Mouse (Mus musculus): ENCODE measurements at regions not wholly inside any gene's neighbourhood (a gene's known extent, or its start where the extent isn't known, plus 50 kb on each side); places are given as distances from the start of the nearest gene placed in this dataset.
A peak's percentile ranks its signal among the peaks of the same experiment; 100 is the strongest.

DNA sequence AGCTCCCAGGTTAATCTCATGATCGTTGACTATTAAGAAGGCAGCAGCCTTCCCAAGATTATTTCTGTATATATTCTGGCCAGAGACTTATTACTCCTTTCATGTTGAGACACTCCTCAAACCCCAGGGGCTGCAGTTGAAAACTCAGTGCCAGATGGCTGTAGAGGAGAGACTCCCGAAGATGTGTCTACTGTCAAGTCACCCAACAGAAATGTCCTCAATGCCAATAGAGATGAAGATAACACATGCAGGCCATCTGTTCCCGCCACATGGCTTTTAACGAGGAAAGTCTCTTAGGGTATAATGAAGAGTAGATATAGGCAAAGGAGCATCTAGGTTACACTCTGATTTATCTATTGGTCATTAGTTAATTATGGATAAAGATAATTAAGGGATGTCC is 103.3 kb upstream of the Tle4 start:
- H3K9ac ChIP-seq (ENCODE audit: low read depth, low read length): no peak overlapping the region
- no peak overlapping the region for H3K4me2 ChIP-seq (replicated peaks; ENCODE audit: low read depth)
- 87% methylated on average over 4 of the region's 4 CpGs for WGBS

DNA sequence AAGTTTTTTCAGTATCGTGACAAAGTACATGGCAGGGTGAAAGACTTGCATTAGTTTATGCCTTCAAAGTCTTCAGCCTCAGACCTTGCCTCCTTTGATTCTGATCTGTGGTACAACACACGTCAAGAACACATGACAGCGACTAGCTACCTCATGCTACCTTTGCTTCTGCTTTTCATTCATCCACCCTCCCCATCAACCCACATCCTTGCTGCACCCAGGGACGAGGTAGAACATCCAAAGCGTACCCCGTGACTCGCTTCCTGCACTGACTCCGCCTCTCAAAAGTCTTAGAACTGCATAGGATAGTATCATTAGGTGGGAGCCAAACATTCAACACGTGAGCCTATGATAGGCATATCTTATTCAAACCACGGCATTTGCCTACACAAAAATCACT is 97.5 kb upstream of the Tle4 start:
- ATAC-seq: no peak
- 92% methylated on average over 10 of the region's 10 CpGs for WGBS
- no peaks in the 10 kb centered on the region for H3K4me1 ChIP-seq (replicated peaks; ENCODE audit: control insufficient read depth, insufficient read depth, low read length)

More for the DNA sequence above, 103.3 kb upstream of the Tle4 start:
- Histone ChIP-seq H3K4me1 (replicated peaks; ENCODE audit: control insufficient read depth, insufficient read depth, low read length) (no peaks in the 10 kb centered on the region), H3K9me3 (ENCODE audit: control insufficient read depth) (no peaks in the 10 kb centered on the region), H3K4me3 (ENCODE audit: low read depth, low read length) (no peak overlapping the region), H3K36me3 (ENCODE audit: control insufficient read depth, insufficient read depth) (no peaks in the 10 kb centered on the region), H3K27me3 (replicated peaks; ENCODE audit: control insufficient read depth, insufficient read depth, low read length) (no peaks in the 10 kb centered on the region), H3K27ac (ENCODE audit: low read depth, low read length) (no peak overlapping the region)
- no peak for TF ChIP-seq CTCF (IDR thresholded peaks at IDR 0.05; ENCODE audit: low read depth)
- no peak for ATAC-seq

DNA sequence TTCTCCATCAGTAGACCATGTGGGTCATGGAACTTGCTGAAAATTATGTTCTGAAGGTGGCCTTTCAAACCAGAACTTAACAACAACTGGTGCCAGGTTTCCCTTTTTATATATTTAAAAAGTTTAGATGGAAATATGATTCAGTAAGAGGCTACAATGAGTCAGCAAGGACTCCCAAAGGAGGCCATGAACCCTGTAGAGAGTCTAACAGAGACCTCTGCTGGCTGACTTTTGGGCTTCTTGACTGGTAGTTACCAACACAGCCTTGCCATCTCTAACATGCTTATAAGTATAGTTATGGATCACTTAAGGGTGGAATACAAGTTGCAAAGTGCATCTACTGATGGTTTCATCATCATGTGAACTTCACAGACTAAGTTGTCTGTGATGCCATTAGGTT is 94.3 kb upstream of the Tle4 start:
- H3K27ac ChIP-seq (ENCODE audit: low read depth, low read length): no peak overlapping the region
- H3K4me1 ChIP-seq (replicated peaks; ENCODE audit: control insufficient read depth, insufficient read depth, low read length): no peaks in the 10 kb centered on the region
- ATAC-seq: no peak
- TF ChIP-seq CTCF (IDR thresholded peaks at IDR 0.05; ENCODE audit: low read depth): peak; percentile 55
- no peaks in the 10 kb centered on the region for H3K36me3 ChIP-seq (ENCODE audit: control insufficient read depth, insufficient read depth)
- no peak overlapping the region for H3K4me3 ChIP-seq (ENCODE audit: low read depth, low read length)
- H3K4me2 ChIP-seq (replicated peaks; ENCODE audit: low read depth): no peak overlapping the region
- H3K9ac ChIP-seq (ENCODE audit: low read depth, low read length): no peak overlapping the region
- H3K27me3 ChIP-seq (replicated peaks; ENCODE audit: control insufficient read depth, insufficient read depth, low read length): no peaks in the 10 kb centered on the region
- no peaks in the 10 kb centered on the region for H3K9me3 ChIP-seq (ENCODE audit: control insufficient read depth)

More for the DNA sequence above, 97.5 kb upstream of the Tle4 start:
- Histone ChIP-seq H3K27me3 (replicated peaks; ENCODE audit: control insufficient read depth, insufficient read depth, low read length) (no peaks in the 10 kb centered on the region), H3K4me3 (ENCODE audit: low read depth, low read length) (no peak overlapping the region), H3K9ac (ENCODE audit: low read depth, low read length) (no peak overlapping the region), H3K9me3 (ENCODE audit: control insufficient read depth) (no peaks in the 10 kb centered on the region), H3K36me3 (ENCODE audit: control insufficient read depth, insufficient read depth) (no peaks in the 10 kb centered on the region), H3K27ac (ENCODE audit: low read depth, low read length) (no peak overlapping the region), H3K4me2 (replicated peaks; ENCODE audit: low read depth) (no peak overlapping the region)
- TF ChIP-seq CTCF (IDR thresholded peaks at IDR 0.05; ENCODE audit: low read depth): no peak

DNA sequence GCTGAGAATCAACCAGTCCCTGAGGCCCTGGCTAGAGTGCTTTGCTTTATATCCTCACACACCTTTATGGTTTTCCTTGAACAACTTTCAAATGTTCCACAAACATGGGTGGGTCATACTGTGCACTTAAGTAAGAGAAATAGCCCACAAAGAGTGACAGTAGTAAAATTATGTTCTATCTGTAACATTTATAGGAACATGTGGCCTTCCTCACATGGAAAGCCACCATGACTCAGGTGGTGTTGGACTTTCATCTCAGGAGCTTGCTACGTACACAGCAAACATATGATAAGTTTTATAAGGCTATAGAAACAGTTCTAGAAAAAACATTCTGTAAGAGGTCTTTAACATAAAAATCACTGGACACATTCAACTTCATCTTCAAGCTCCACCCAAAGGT is 87.8 kb upstream of the Tle4 start:
- Histone ChIP-seq H3K9ac (ENCODE audit: low read depth, low read length) (no peak overlapping the region), H3K9me3 (ENCODE audit: control insufficient read depth) (no peaks in the 10 kb centered on the region), H3K4me3 (ENCODE audit: low read depth, low read length) (no peak overlapping the region), H3K36me3 (ENCODE audit: control insufficient read depth, insufficient read depth) (no peaks in the 10 kb centered on the region), H3K4me1 (replicated peaks; ENCODE audit: control insufficient read depth, insufficient read depth, low read length) (no peaks in the 10 kb centered on the region), H3K27me3 (replicated peaks; ENCODE audit: control insufficient read depth, insufficient read depth, low read length) (no peaks in the 10 kb centered on the region), H3K4me2 (replicated peaks; ENCODE audit: low read depth) (no peak overlapping the region), H3K27ac (ENCODE audit: low read depth, low read length) (0 out of 2 replicates have a peak overlapping the region, but pooled peaks have one; percentile 10)
- no peak for TF ChIP-seq CTCF (IDR thresholded peaks at IDR 0.05; ENCODE audit: low read depth)
- peak; percentile 84 for ATAC-seq
- whole genome bisulfite sequencing: 48% methylated on average over 1 of the region's 1 CpGs

DNA sequence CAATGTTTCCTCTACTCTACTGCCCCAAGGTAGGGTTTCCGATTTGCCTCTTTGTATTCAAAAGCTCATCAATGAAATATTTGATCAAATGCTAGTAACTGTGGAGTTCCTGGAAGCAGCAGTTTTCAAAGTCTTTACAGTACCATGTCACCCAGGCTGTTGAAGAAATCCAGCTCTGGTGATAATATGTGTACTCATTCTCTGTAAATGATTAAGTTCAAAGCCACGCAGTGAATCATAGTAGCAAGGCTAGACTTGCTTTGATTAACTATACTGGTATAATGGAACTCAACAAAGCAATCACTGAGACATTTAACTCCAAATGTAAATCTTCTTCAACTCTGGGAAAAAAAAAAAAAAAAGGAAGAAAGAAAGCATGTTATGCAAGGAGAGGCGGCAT is 86.8 kb upstream of the Tle4 start:
- peak; percentile 59; the same call in 1 of the 2 replicates for ATAC-seq
- no peaks in the 10 kb centered on the region for H3K36me3 ChIP-seq (ENCODE audit: control insufficient read depth, insufficient read depth)
- H3K9ac ChIP-seq (ENCODE audit: low read depth, low read length): no peak overlapping the region
- no peak overlapping the region for H3K4me2 ChIP-seq (replicated peaks; ENCODE audit: low read depth)
- TF ChIP-seq CTCF (IDR thresholded peaks at IDR 0.05; ENCODE audit: low read depth): no peak
- H3K4me3 ChIP-seq (ENCODE audit: low read depth, low read length): no peak overlapping the region
- H3K27ac ChIP-seq (ENCODE audit: low read depth, low read length): no peak overlapping the region
- H3K4me1 ChIP-seq (replicated peaks; ENCODE audit: control insufficient read depth, insufficient read depth, low read length): no peaks in the 10 kb centered on the region
- no peaks in the 10 kb centered on the region for H3K27me3 ChIP-seq (replicated peaks; ENCODE audit: control insufficient read depth, insufficient read depth, low read length)
- no peaks in the 10 kb centered on the region for H3K9me3 ChIP-seq (ENCODE audit: control insufficient read depth)
- WGBS: 57% methylated on average over 3 of the region's 3 CpGs

DNA sequence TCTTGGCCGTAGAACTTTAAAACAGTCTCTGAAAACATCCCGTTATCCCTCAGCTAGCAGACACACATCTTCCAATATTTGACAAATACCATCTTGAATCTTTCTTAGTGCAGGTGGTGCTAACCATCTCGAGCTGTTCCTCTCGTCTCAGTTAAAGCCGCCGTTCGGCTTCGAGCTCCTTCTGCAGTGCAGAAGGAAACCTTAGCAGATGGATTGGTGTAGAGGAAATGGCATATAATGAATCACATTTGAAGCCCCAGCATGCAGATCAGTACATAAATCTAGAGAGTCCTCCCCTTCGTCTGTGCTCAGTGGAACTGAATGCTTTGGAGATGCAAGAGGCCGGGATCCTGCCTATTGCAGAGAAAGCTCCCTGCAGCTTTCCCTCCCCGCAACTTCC is 83.5 kb upstream of the Tle4 start:
- no peaks in the 10 kb centered on the region for H3K36me3 ChIP-seq (ENCODE audit: control insufficient read depth, insufficient read depth)
- no peaks in the 10 kb centered on the region for H3K4me1 ChIP-seq (replicated peaks; ENCODE audit: control insufficient read depth, insufficient read depth, low read length)
- no peak for ATAC-seq
- no peak overlapping the region for H3K4me3 ChIP-seq (ENCODE audit: low read depth, low read length)
- TF ChIP-seq CTCF (IDR thresholded peaks at IDR 0.05; ENCODE audit: low read depth): no peak
- no peak overlapping the region for H3K27ac ChIP-seq (ENCODE audit: low read depth, low read length)
- H3K9me3 ChIP-seq (ENCODE audit: control insufficient read depth): no peaks in the 10 kb centered on the region
- no peaks in the 10 kb centered on the region for H3K27me3 ChIP-seq (replicated peaks; ENCODE audit: control insufficient read depth, insufficient read depth, low read length)
- H3K9ac ChIP-seq (ENCODE audit: low read depth, low read length): no peak overlapping the region
- no peak overlapping the region for H3K4me2 ChIP-seq (replicated peaks; ENCODE audit: low read depth)
- WGBS: 59% methylated on average over 11 of the region's 11 CpGs

DNA sequence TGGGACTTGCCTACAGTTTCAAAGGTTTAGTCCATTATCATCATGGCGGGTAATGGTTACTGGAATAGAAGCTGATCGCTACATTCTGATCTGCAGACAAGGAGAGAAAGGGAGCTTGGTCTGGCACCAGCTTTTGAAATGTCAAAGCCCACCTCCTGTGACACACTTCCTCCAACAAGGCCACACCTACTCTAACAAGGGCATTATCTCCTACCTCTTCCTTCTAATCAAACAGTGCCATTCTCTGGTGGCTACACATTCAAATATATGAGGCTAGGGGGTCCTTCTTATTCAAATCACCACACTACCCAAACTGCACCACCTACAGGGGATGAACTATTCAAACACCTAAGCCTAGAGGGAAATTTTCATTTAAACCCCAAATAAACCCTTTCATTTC is 81.9 kb upstream of the Tle4 start:
- ATAC-seq: no peak
- no peak overlapping the region for H3K4me2 ChIP-seq (replicated peaks; ENCODE audit: low read depth)
- H3K27me3 ChIP-seq (replicated peaks; ENCODE audit: control insufficient read depth, insufficient read depth, low read length): no peaks in the 10 kb centered on the region
- no peak overlapping the region for H3K27ac ChIP-seq (ENCODE audit: low read depth, low read length)
- 95% methylated on average over 2 of the region's 2 CpGs for WGBS
- no peak overlapping the region for H3K4me3 ChIP-seq (ENCODE audit: low read depth, low read length)
- TF ChIP-seq CTCF (IDR thresholded peaks at IDR 0.05; ENCODE audit: low read depth): no peak
- no peaks in the 10 kb centered on the region for H3K9me3 ChIP-seq (ENCODE audit: control insufficient read depth)
- no peaks in the 10 kb centered on the region for H3K36me3 ChIP-seq (ENCODE audit: control insufficient read depth, insufficient read depth)
- H3K4me1 ChIP-seq (replicated peaks; ENCODE audit: control insufficient read depth, insufficient read depth, low read length): no peaks in the 10 kb centered on the region
- H3K9ac ChIP-seq (ENCODE audit: low read depth, low read length): no peak overlapping the region
